Mouse (Mus musculus) stomach, embryonic 15.5 days (tissue): ENCODE data around the gene Gtf3c6. TPM values are rescaled to one million over a fixed set of nuclear protein-coding genes. Genes with fewer than 3 reads are reported as not detected.
"Not testable (repeated sequence)": the region's sequence is repeated elsewhere in the genome, so short reads cannot be mapped to it uniquely, and the experiment has no call there.

Experiments
- ATAC-seq: fragments of 200-750 bp; cut with Nextera tagmentation; 2 replicates; pipeline ENCODE4 v1.8.0; 2017; ENCODE audit warnings: low read depth, moderate number of reproducible peaks, moderate TSS enrichment; ENCODE audit not compliant: insufficient read depth, low FRiP score
- H3K27ac ChIP-seq: fragments of 300-500 bp; sonication (generic); 2 replicates; pipeline ENCODE4 v1.5.1; 2015; ENCODE audit warnings: mild to moderate bottlenecking, inconsistent platforms
- H3K27me3 ChIP-seq: fragments of 300-500 bp; sonication (generic); replicated peaks from 2 replicates; pipeline ENCODE4 v1.6.1; 2015; ENCODE audit warnings: inconsistent platforms
- H3K36me3 ChIP-seq: fragments of 300-500 bp; sonication (generic); 2 replicates; pipeline ENCODE4 v1.6.1; 2015; ENCODE audit warnings: inconsistent platforms
- H3K4me1 ChIP-seq: fragments of 300-500 bp; sonication (generic); 2 replicates; pipeline ENCODE4 v1.6.1; 2015; ENCODE audit warnings: inconsistent platforms
- H3K4me2 ChIP-seq: fragments of 300-500 bp; sonication (generic); 2 replicates; pipeline ENCODE4 v1.6.1; 2015; ENCODE audit warnings: mild to moderate bottlenecking, inconsistent platforms
- H3K4me3 ChIP-seq: fragments of 300-500 bp; sonication (generic); replicated peaks from 2 replicates; pipeline ENCODE4 v1.5.1; 2015; ENCODE audit warnings: inconsistent platforms
- H3K9ac ChIP-seq: fragments of 300-500 bp; sonication (generic); 2 replicates; pipeline ENCODE4 v1.6.1; 2015; ENCODE audit warnings: inconsistent platforms
- H3K9me3 ChIP-seq: fragments of 300-500 bp; sonication (generic); 2 replicates; pipeline ENCODE4 v1.6.1; 2016; ENCODE audit warnings: inconsistent platforms
- WGBS: fragments of 180-500 bp; shearing (Covaris S2); methylation state at CpG from one replicate; pipeline ENCODE4 v1.1.7; 2015; 5-methylcytosine and 5-hydroxymethylcytosine counted together
- polyA plus RNA-seq: library from polyadenylated mRNA; unstranded; fragments of >200 nt; fragmentation: Nextera tagmentation; extraction: Ambion mirVana; gene quantifications from 2 replicates; pipeline ENCODE4 v1.2.1, GENCODE M21; 2015

The Gtf3c6 gene
- 88.9 and 92.0 TPM in 2 replicates for polyA plus RNA-seq

GRCm38 (mm10) chr10:40257414-40258255, at the start of gene Gtf3c6:
Gtf3c6 (minus strand) TSS chr10:40258108.
- Histone ChIP-seq H3K4me3 (peak within 1 kb of the TSS; percentile 81), H3K27ac (peak within 1 kb of the TSS; percentile 95), H3K9me3 (no peaks in the 10 kb centered on the region), H3K4me1 (peaks cover 9% of the 10 kb centered on the region; the same call in 1 of the 2 replicates), H3K36me3 (peaks cover 4% of the 10 kb centered on the region), H3K4me2 (peak within 1 kb of the TSS; percentile 87), H3K9ac (peak within 1 kb of the TSS; percentile 75), H3K27me3 (no peaks in the 10 kb centered on the region)
- under 1% methylated on average over 43 of the region's 43 CpGs for WGBS
- ATAC-seq: peak; percentile 55

- ATAC-seq: no peak
- H3K27ac ChIP-seq: no peak overlapping the region
- H3K4me3 ChIP-seq: no peak overlapping the region
- 85% methylated on average over 1 of the region's 1 CpGs for WGBS
- no peak overlapping the region for H3K9ac ChIP-seq
- no peak overlapping the region for H3K4me2 ChIP-seq
- no peaks in the 10 kb centered on the region for H3K4me1 ChIP-seq
- H3K36me3 ChIP-seq: no peaks in the 10 kb centered on the region
- no peaks in the 10 kb centered on the region for H3K9me3 ChIP-seq
- H3K27me3 ChIP-seq: no peaks in the 10 kb centered on the region
These were observed 48.1 kb upstream of the Gtf3c6 start for GRCm38 (mm10) chr10:40305989-40306388.

GRCm38 (mm10) chr10:40302140-40302985, 44.5 kb upstream of the Gtf3c6 start, which contains the start of gene Amd1:
Amd1 (minus strand) TSS chr10:40302186.
- H3K27ac ChIP-seq: peak within 1 kb of the TSS; percentile 99
- ATAC-seq: peak; percentile 97
- H3K4me1 ChIP-seq: peaks cover 22% of the 10 kb centered on the region
- no peaks in the 10 kb centered on the region for H3K36me3 ChIP-seq
- peak within 1 kb of the TSS; percentile 97 for H3K4me3 ChIP-seq
- WGBS: under 1% methylated on average over 55 of the region's 55 CpGs
- H3K4me2 ChIP-seq: peak within 1 kb of the TSS; percentile 75
- no peaks in the 10 kb centered on the region for H3K9me3 ChIP-seq
- no peaks in the 10 kb centered on the region for H3K27me3 ChIP-seq
- peak within 1 kb of the TSS; percentile 95 for H3K9ac ChIP-seq

- peak overlapping the region; percentile 75 for H3K4me2 ChIP-seq
- under 1% methylated on average over 70 of the region's 91 CpGs for WGBS
These were observed 43.5 kb upstream of the Gtf3c6 start for GRCm38 (mm10) chr10:40301181-40302075.

GRCm38 (mm10) chr10:40300648-40301171, 42.8 kb upstream of the Gtf3c6 start:
- WGBS: under 1% methylated on average over 36 of the region's 36 CpGs
- Histone ChIP-seq H3K4me2 (peak overlapping the region; percentile 75), H3K9me3 (no peaks in the 10 kb centered on the region), H3K4me3 (peak overlapping the region; percentile 97), H3K4me1 (peaks cover 22% of the 10 kb centered on the region), H3K27me3 (no peaks in the 10 kb centered on the region), H3K36me3 (no peaks in the 10 kb centered on the region), H3K27ac (peak overlapping the region; percentile 90), H3K9ac (peak overlapping the region; percentile 95)
- peak; percentile 81 for ATAC-seq

More at GRCm38 (mm10) chr10:40301181-40302075, 43.5 kb upstream of the Gtf3c6 start:
- H3K27me3 ChIP-seq, H3K9me3 ChIP-seq, H3K36me3 ChIP-seq: not testable (repeated sequence)
- Histone ChIP-seq H3K9ac (peak overlapping the region; percentile 95), H3K4me1 (peaks cover 22% of the 10 kb centered on the region), H3K4me3 (peak overlapping the region; percentile 97), H3K27ac (peak overlapping the region; percentile 90)
- ATAC-seq: peak; percentile 5; the same call in 1 of the 2 replicates

GRCm38 (mm10) chr10:40292640-40293039, 34.7 kb upstream of the Gtf3c6 start:
- WGBS: 88% methylated on average over 6 of the region's 6 CpGs
- H3K27me3 ChIP-seq: no peaks in the 10 kb centered on the region
- peaks cover 29% of the 10 kb centered on the region for H3K36me3 ChIP-seq
- no peak overlapping the region for H3K4me2 ChIP-seq
- H3K9ac ChIP-seq: no peak overlapping the region
- no peak for ATAC-seq
- H3K27ac ChIP-seq: no peak overlapping the region
- no peak overlapping the region for H3K4me3 ChIP-seq
- H3K9me3 ChIP-seq: no peaks in the 10 kb centered on the region
- H3K4me1 ChIP-seq: no peaks in the 10 kb centered on the region

- peaks cover 23% of the 10 kb centered on the region; the same call in 1 of the 2 replicates for H3K36me3 ChIP-seq
- no peaks in the 10 kb centered on the region for H3K27me3 ChIP-seq
- no peak overlapping the region for H3K4me2 ChIP-seq
- H3K9ac ChIP-seq: no peak overlapping the region
- no peaks in the 10 kb centered on the region for H3K9me3 ChIP-seq
- no peak for ATAC-seq
- H3K4me3 ChIP-seq: no peak overlapping the region
- H3K4me1 ChIP-seq: no peaks in the 10 kb centered on the region
- 83% methylated on average over 1 of the region's 1 CpGs for WGBS
- H3K27ac ChIP-seq: no peak overlapping the region
These were observed 28.9 kb upstream of the Gtf3c6 start for GRCm38 (mm10) chr10:40286767-40287166.

GRCm38 (mm10) chr10:40285571-40285970, 27.7 kb upstream of the Gtf3c6 start:
- WGBS: 84% methylated on average over 1 of the region's 1 CpGs
- H3K4me1 ChIP-seq: no peaks in the 10 kb centered on the region

GRCm38 (mm10) chr10:40284997-40285396, 27.1 kb upstream of the Gtf3c6 start:
- 89% methylated on average over 3 of the region's 3 CpGs for WGBS
- no peak overlapping the region for H3K4me3 ChIP-seq

More at GRCm38 (mm10) chr10:40285571-40285970, 27.7 kb upstream of the Gtf3c6 start:
- no peak overlapping the region for H3K27ac ChIP-seq
- H3K9me3 ChIP-seq: no peaks in the 10 kb centered on the region
- no peak overlapping the region for H3K4me3 ChIP-seq
- H3K36me3 ChIP-seq: peaks cover 13% of the 10 kb centered on the region; the same call in 1 of the 2 replicates
- ATAC-seq: no peak
- no peaks in the 10 kb centered on the region for H3K27me3 ChIP-seq
- no peak overlapping the region for H3K9ac ChIP-seq
- H3K4me2 ChIP-seq: no peak overlapping the region

GRCm38 (mm10) chr10:40284179-40284831, 26.4 kb upstream of the Gtf3c6 start:
- 79% methylated on average over 10 of the region's 10 CpGs for WGBS
- Histone ChIP-seq H3K36me3 (peaks cover 8% of the 10 kb centered on the region; the same call in 1 of the 2 replicates), H3K4me3 (no peak overlapping the region), H3K9ac (no peak overlapping the region), H3K4me1 (no peaks in the 10 kb centered on the region), H3K4me2 (no peak overlapping the region), H3K27me3 (no peaks in the 10 kb centered on the region), H3K27ac (no peak overlapping the region), H3K9me3 (no peaks in the 10 kb centered on the region)
- no peak for ATAC-seq

More at GRCm38 (mm10) chr10:40284997-40285396, 27.1 kb upstream of the Gtf3c6 start:
- no peak overlapping the region for H3K9ac ChIP-seq
- H3K27me3 ChIP-seq: no peaks in the 10 kb centered on the region
- no peaks in the 10 kb centered on the region for H3K9me3 ChIP-seq
- ATAC-seq: no peak
- peaks cover 12% of the 10 kb centered on the region; the same call in 1 of the 2 replicates for H3K36me3 ChIP-seq
- no peaks in the 10 kb centered on the region for H3K4me1 ChIP-seq
- no peak overlapping the region for H3K27ac ChIP-seq
- no peak overlapping the region for H3K4me2 ChIP-seq
